Mouse (Mus musculus): Measurements from ENCODE around the gene Eps8l2.

The Eps8l2 gene

GRCm38 (mm10) chr7:141411667-141412066 is 73.0 kb downstream of the Eps8l2 start:
- no peak for DNase-seq
